Mouse (Mus musculus) midbrain, embryonic 14.5 days (tissue): ENCODE results near the gene Asb7. TPM values are rescaled to one million over a fixed set of nuclear protein-coding genes. Genes with fewer than 3 reads are reported as not detected.

Experiments
- ATAC-seq: fragments of 200-750 bp; cut with Nextera tagmentation; 2 replicates; pipeline ENCODE4 v1.8.0; 2017; ENCODE audit warnings: moderate number of reproducible peaks, moderate library complexity; ENCODE audit not compliant: low FRiP score, low TSS enrichment
- DNase-seq: peaks from one replicate; pipeline ENCODE4 v3.0.0-alpha.2; 2015
- H3K27ac ChIP-seq: fragments of 300-500 bp; sonication (generic); replicated peaks from 2 replicates; pipeline ENCODE4 v1.5.1; 2014; ENCODE audit warnings: mild to moderate bottlenecking, low read depth, low read length, moderate library complexity
- H3K27me3 ChIP-seq: fragments of 300-500 bp; sonication (generic); 2 replicates; pipeline ENCODE4 v1.6.1; 2014; ENCODE audit warnings: low read length, control low read depth, mixed read lengths; ENCODE audit not compliant: control insufficient read depth, insufficient read depth
- H3K36me3 ChIP-seq: fragments of 300-500 bp; sonication (generic); 2 replicates; pipeline ENCODE4 v1.6.1; 2014; ENCODE audit warnings: low read length, control low read depth; ENCODE audit not compliant: control insufficient read depth, insufficient read depth
- H3K4me1 ChIP-seq: fragments of 300-500 bp; sonication (generic); 2 replicates; pipeline ENCODE4 v1.6.1; 2014; ENCODE audit warnings: mild to moderate bottlenecking, antibody characterized with exemption, low read length, control low read depth; ENCODE audit not compliant: control insufficient read depth, insufficient read depth
- H3K4me2 ChIP-seq: fragments of 300-500 bp; sonication (generic); 2 replicates; pipeline ENCODE4 v1.6.1; 2014; ENCODE audit warnings: mild to moderate bottlenecking, low read length, moderate library complexity
- H3K4me3 ChIP-seq: fragments of 300-500 bp; sonication (generic); replicated peaks from 2 replicates; pipeline ENCODE4 v1.5.1; 2014; ENCODE audit warnings: low read depth, low read length
- H3K9ac ChIP-seq: fragments of 300-500 bp; sonication (generic); replicated peaks from 2 replicates; pipeline ENCODE4 v1.6.1; 2014; ENCODE audit warnings: mild to moderate bottlenecking, low read length, moderate library complexity
- H3K9me3 ChIP-seq: fragments of 300-500 bp; sonication (generic); 2 replicates; pipeline ENCODE4 v1.6.1; 2016; ENCODE audit warnings: low read length, control low read depth, mixed read lengths; ENCODE audit not compliant: control insufficient read depth
- WGBS: fragments of 180-500 bp; shearing (Covaris S2); extraction: QIAGEN DNeasy Blood & Tissue Kit; methylation state at CpG from one replicate; pipeline ENCODE4 v1.1.7; 2014; 5-methylcytosine and 5-hydroxymethylcytosine counted together
- polyA plus RNA-seq: library from polyadenylated mRNA; unstranded; fragments of >200 nt; fragmentation: Nextera tagmentation; extraction: Ambion mirVana; gene quantifications from 2 replicates; pipeline ENCODE4 v1.2.1, GENCODE M21; 2014

Asb7 gene
- polyA plus RNA-seq, 1 experiment from 2014 or later = 19.8 TPM

DNA sequence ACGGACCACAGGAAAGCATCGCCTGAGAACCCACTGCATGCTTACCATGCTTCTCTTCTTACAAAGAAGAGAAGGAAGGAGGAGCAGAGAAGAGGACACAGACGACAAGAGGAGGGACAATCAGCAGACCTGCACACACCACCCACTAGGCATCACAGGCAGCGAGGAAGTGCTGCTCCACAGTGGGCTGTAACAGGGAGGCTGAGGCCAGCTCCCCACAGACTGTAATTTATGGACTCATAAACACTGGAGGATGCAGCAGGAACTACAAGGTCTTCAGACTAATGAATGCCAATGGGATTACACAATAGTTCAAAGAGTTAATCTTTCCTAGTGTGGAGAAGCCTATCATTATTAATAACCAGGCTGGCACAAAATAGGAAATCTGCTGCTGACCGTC is 38.5 kb downstream of the Asb7 start:
- Histone ChIP-seq H3K4me3 (no peak overlapping the region), H3K4me1 (no peaks in the 10 kb centered on the region), H3K9me3 (no peaks in the 10 kb centered on the region), H3K9ac (no peak overlapping the region), H3K36me3 (peaks cover 20% of the 10 kb centered on the region), H3K27me3 (no peaks in the 10 kb centered on the region), H3K27ac (no peak overlapping the region), H3K4me2 (no peak overlapping the region)
- ATAC-seq (no peak), DNase-seq (peak; percentile 17)
- 69% methylated on average over 5 of the region's 5 CpGs for WGBS

DNA sequence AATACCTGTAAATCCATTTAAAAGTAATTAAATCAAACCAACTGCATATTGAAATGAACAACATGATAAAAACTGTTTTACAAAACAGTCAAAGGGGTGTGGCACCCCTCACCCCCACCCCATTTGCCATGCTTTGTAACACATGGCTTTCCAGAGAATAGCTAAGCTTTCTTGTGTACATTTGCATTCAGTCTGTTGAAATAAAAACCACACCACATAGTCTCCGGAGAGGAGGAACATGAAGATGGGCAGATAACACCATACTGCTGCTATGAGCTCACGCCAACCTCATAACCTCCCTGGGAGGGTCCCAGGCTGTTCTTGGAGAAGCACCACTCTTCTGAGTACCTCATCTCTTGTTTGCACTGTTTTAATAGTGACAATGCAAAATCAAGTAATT is 40.2 kb downstream of the Asb7 start:
- Histone ChIP-seq H3K4me3 (no peak overlapping the region), H3K9me3 (no peaks in the 10 kb centered on the region), H3K9ac (no peak overlapping the region), H3K27me3 (no peaks in the 10 kb centered on the region), H3K36me3 (peaks cover 11% of the 10 kb centered on the region), H3K4me2 (no peak overlapping the region), H3K4me1 (no peaks in the 10 kb centered on the region), H3K27ac (no peak overlapping the region)
- ATAC-seq = no peak
- no peak for DNase-seq
- WGBS = 90% methylated on average over 2 of the region's 2 CpGs

DNA sequence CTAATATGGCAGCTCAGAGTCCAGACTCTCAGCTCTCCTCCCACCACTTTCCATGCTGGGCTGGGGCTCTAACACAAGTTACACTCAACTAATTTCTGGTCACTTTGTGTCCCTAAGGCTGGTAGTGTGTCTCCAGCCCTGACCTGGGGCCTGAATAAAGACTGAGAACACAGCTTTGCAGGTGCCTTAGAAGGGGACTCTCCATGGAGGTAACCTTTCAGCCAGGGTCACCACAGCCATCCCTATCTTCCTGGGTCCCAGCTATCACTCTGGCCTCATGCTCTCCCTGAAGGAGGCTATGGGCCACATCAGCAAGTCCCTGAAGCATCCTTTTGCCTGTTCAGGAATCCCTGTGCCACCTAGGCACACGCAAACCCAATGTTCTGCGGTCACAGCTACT is 43.7 kb downstream of the Asb7 start:
- H3K27ac ChIP-seq = no peak overlapping the region
- WGBS = 99% methylated on average over 2 of the region's 2 CpGs
- DNase-seq (no peak), ATAC-seq (no peak)
- no peaks in the 10 kb centered on the region for H3K9me3 ChIP-seq
- H3K4me3 ChIP-seq = no peak overlapping the region
- H3K4me1 ChIP-seq = no peaks in the 10 kb centered on the region
- no peak overlapping the region for H3K4me2 ChIP-seq
- H3K27me3 ChIP-seq = no peaks in the 10 kb centered on the region
- no peak overlapping the region for H3K9ac ChIP-seq
- peaks cover 18% of the 10 kb centered on the region for H3K36me3 ChIP-seq

DNA sequence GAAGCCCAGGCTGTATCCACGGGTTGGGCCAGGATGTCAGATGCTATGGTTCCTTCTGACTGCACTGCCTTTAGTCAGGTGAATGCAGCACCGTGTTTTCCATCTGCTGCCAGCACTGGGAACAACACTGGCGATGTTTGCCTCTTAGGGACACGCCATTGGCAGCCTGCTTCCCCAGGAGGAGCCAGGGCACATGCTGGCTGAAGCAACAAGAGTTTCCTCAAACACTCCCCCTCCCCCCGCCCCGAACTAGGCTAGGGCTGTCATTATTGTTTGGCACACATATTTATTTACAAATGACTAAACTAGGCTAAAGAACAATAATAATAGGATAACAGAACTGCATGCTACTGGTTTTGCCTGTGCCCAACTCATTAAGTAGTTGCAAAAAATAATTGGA is 56.0 kb downstream of the Asb7 start:
- ATAC-seq (no peak), DNase-seq (no peak)
- no peak overlapping the region for H3K9ac ChIP-seq
- no peak overlapping the region for H3K4me3 ChIP-seq
- no peak overlapping the region for H3K4me2 ChIP-seq
- no peaks in the 10 kb centered on the region for H3K4me1 ChIP-seq
- no peak overlapping the region for H3K27ac ChIP-seq
- no peaks in the 10 kb centered on the region for H3K27me3 ChIP-seq
- 75% methylated on average over 6 of the region's 6 CpGs for whole genome bisulfite sequencing
- no peaks in the 10 kb centered on the region for H3K36me3 ChIP-seq
- H3K9me3 ChIP-seq = no peaks in the 10 kb centered on the region

DNA sequence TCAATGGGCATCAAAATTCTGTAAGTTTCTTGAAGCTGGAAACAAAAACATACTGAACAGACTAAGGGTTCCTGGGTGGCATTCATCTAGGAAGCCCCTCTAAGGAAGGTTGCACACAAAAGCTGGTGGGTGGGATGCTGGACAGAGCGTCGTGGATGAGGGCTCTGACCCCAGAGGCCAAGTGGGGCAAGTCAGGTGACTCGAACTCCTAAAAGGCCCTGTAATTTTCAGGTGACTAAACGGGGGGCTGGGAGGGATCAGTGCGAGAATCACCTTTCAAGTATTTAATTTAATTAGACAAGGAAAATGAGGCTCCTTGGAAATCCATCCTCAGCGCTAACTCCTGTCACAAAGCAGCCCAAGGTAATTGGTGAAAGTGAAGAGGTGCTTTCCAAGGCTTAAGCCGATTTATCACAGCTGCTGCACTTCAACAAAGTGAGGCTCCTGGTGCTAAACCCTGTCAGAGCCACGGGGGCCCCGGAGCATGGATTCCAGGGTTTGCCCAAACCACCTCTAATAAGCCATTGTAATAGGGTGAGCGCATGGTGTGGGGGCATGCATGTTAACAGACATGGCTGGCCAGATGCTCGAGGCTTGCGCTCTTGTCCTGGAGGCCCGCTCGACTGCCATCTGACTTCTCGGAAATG is 59.1 kb downstream of the Asb7 start:
- Histone ChIP-seq H3K4me1 (no peaks in the 10 kb centered on the region), H3K9ac (no peak overlapping the region), H3K4me3 (no peak overlapping the region), H3K9me3 (no peaks in the 10 kb centered on the region; the same call in 1 of the 2 replicates), H3K36me3 (no peaks in the 10 kb centered on the region), H3K4me2 (no peak overlapping the region), H3K27me3 (no peaks in the 10 kb centered on the region), H3K27ac (no peak overlapping the region)
- no peak; the same call in 1 of the 2 replicates for ATAC-seq
- DNase-seq = peak; percentile 18
- 17% methylated on average over 15 of the region's 15 CpGs for WGBS

DNA sequence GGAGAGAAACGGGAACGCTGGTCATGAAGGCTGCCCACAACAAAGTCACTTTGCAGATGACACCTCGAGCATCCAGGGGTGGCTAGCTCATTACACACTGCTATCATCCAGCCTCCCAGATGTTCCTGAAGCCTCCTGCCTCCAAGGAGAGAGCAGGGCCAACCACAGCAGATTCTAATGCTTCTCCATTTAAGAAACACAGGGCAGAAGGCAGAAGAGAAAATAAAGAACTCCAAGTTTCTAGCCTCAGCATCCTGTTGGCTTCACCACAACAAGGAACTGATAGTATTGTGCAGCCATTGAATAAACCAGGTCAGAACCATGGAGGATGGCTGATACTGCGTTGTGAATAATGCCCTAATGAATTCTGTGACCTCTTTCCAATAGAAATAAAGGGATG is 60.0 kb downstream of the Asb7 start:
- Histone ChIP-seq H3K9me3 (no peaks in the 10 kb centered on the region; the same call in 1 of the 2 replicates), H3K4me3 (no peak overlapping the region), H3K27me3 (no peaks in the 10 kb centered on the region), H3K9ac (no peak overlapping the region), H3K36me3 (no peaks in the 10 kb centered on the region), H3K4me1 (no peaks in the 10 kb centered on the region), H3K27ac (no peak overlapping the region), H3K4me2 (no peak overlapping the region)
- no peak for DNase-seq
- no peak for ATAC-seq
- WGBS = 54% methylated on average over 4 of the region's 4 CpGs

DNA sequence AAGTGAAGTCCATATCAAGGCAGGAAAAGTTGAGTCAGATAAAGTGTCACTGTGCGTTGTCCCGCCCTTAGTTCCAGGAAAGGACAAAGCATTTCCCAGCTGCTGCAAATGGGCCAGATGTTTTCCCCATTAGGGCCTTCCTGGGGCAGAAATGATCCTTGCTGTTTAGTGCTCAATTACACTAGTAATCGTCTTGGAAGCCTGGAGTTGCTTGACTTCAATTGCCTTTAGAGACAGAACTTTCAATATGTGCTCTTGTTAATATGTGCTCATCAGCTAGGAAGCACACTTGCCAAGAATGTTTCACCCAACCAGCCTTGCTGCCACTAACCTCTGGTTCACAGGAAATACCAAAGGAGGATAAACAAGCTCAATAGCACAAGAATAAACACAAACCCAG is 66.0 kb downstream of the Asb7 start:
- no peak for DNase-seq
- no peak overlapping the region for H3K9ac ChIP-seq
- no peak overlapping the region for H3K4me3 ChIP-seq
- no peak for ATAC-seq
- no peaks in the 10 kb centered on the region for H3K27me3 ChIP-seq
- H3K4me1 ChIP-seq = no peaks in the 10 kb centered on the region
- H3K27ac ChIP-seq = no peak overlapping the region
- no peak overlapping the region for H3K4me2 ChIP-seq
- no peaks in the 10 kb centered on the region; the same call in 1 of the 2 replicates for H3K9me3 ChIP-seq
- H3K36me3 ChIP-seq = no peaks in the 10 kb centered on the region
- WGBS = 92% methylated on average over 3 of the region's 3 CpGs

DNA sequence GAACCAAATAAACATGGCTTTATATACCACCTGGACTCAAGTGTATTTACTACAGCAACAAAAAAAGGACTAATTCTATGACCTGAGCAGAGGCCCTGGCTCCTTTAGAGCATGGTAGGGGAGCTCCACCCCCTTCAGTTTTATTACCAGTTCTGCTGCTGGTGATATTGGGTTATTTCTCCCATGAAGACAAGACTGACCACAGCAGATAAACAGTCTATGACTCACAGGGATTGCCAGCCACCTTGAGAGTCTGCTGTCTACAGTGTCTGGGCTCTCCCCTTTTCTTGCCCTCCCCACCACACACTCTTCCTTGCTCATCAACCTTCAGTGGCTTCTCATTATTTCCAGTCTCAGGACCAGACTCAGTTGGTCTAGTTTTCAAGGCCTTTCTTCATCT is 87.5 kb downstream of the Asb7 start:
- Histone ChIP-seq H3K36me3 (no peaks in the 10 kb centered on the region), H3K4me3 (no peak overlapping the region), H3K9ac (no peak overlapping the region), H3K27me3 (no peaks in the 10 kb centered on the region), H3K27ac (no peak overlapping the region), H3K4me2 (no peak overlapping the region), H3K4me1 (no peaks in the 10 kb centered on the region), H3K9me3 (no peaks in the 10 kb centered on the region)
- DNase-seq (no peak), ATAC-seq (no peak)
